34 mouse cellular contexts compared by ENCODE assay signal in the genomic region with DNA sequence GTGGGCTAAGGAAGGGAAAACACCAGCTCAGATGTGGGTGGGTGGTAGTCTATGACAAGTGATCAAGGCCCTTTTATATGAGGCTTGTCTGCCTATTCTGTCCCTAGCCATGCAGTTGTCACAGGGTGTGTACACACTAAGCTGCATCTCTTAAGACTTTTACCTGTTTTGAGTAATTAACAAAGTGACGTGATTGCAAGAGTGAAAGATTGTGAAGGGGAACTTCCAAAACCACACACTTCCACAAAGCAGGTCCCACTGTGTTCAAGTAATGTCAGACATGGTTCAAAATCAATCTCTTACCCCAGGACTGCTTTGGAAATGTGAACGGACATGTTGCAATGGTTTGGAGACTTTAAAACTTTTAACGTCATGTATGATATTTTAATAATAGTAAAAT.
"Had no signal": no experiment of that assay in that cellular context is flagged by ENCODE, and none has a peak within 500 bp of the region (broad histone marks: within the 10 kb centered on the region; RNA-seq: fewer than 3 reads in every experiment).

No protein-coding gene starts in this region.

- DNase-seq: heart, postnatal 10 days; heart, postnatal 14 days; heart, postnatal 36 days; heart, postnatal 4 days; kidney, adult 11 months; kidney, adult 18-20 months; kidney, adult 2 months; kidney, adult 8-10 months; kidney, adult 9 months; kidney, postnatal 10 days; kidney, postnatal 14 days; kidney, postnatal 25 days; kidney, postnatal 36 days; kidney, postnatal 4 days; layer of hippocampus, adult 9-11 months; layer of hippocampus, postnatal 36 days had no signal

- H3K27ac ChIP-seq: heart, embryonic 13.5 days; heart, embryonic 15.5 days; hindbrain, embryonic 10.5 days; hindbrain, embryonic 12.5 days; hindbrain, embryonic 13.5 days; hindbrain, embryonic 14.5 days; hindbrain, embryonic 15.5 days; hindbrain, postnatal 0 days; intestine, embryonic 15.5 days; kidney, embryonic 15.5 days; kidney, postnatal 0 days; layer of hippocampus, adult 2 months; left cerebral cortex, adult 2 months had no signal

- H3K36me3 ChIP-seq: heart, embryonic 12.5 days; heart, embryonic 13.5 days; heart, embryonic 15.5 days; hindbrain, embryonic 10.5 days; hindbrain, embryonic 12.5 days; hindbrain, embryonic 13.5 days; hindbrain, embryonic 15.5 days; intestine, embryonic 15.5 days; kidney, embryonic 15.5 days had no signal

- H3K4me1 ChIP-seq: heart, embryonic 12.5 days; heart, embryonic 13.5 days; heart, embryonic 15.5 days; hindbrain, embryonic 10.5 days; hindbrain, embryonic 12.5 days; hindbrain, embryonic 13.5 days; hindbrain, embryonic 15.5 days; intestine, embryonic 15.5 days; kidney, embryonic 15.5 days had no signal

- ATAC-seq: hindbrain, embryonic 16.5 days; hindbrain, postnatal 0 days; inflammation-experienced regulatory T-cells, adult 6 months; intestine, embryonic 15.5 days; intestine, embryonic 16.5 days; intestine, postnatal 0 days had no signal

- H3K4me3 ChIP-seq: heart, embryonic 12.5 days; heart, embryonic 13.5 days; heart, embryonic 15.5 days; hindbrain, embryonic 10.5 days; hindbrain, embryonic 12.5 days; hindbrain, embryonic 13.5 days; hindbrain, embryonic 15.5 days; intestine, embryonic 15.5 days; kidney, embryonic 15.5 days; layer of hippocampus, adult 2 months; left cerebral cortex, adult 2 months had no signal

- H3K27me3 ChIP-seq: heart, embryonic 12.5 days; heart, embryonic 13.5 days; heart, embryonic 15.5 days; hindbrain, embryonic 12.5 days; hindbrain, embryonic 13.5 days; hindbrain, embryonic 15.5 days; intestine, embryonic 15.5 days; kidney, embryonic 15.5 days had no signal

- H3K9me3 ChIP-seq: heart, embryonic 12.5 days; heart, embryonic 13.5 days; heart, embryonic 15.5 days; hindbrain, embryonic 10.5 days; hindbrain, embryonic 12.5 days; hindbrain, embryonic 13.5 days; hindbrain, embryonic 15.5 days; intestine, embryonic 15.5 days; kidney, embryonic 15.5 days had no signal

- H3K9ac ChIP-seq: heart, embryonic 12.5 days; heart, embryonic 13.5 days; heart, embryonic 15.5 days; hindbrain, embryonic 12.5 days; hindbrain, embryonic 13.5 days; hindbrain, embryonic 14.5 days; hindbrain, embryonic 15.5 days; intestine, embryonic 15.5 days; kidney, embryonic 15.5 days had no signal

- H3K4me2 ChIP-seq: heart, embryonic 12.5 days; heart, embryonic 13.5 days; heart, embryonic 15.5 days; hindbrain, embryonic 12.5 days; hindbrain, embryonic 13.5 days; hindbrain, embryonic 14.5 days; hindbrain, embryonic 15.5 days; intestine, embryonic 15.5 days; kidney, embryonic 15.5 days had no signal
